Mouse (Mus musculus): ENCODE data around the gene Dpp4.
A peak's percentile ranks its signal among the peaks of the same experiment; 100 is the strongest.

- no peak for TF ChIP-seq CTCF (IDR thresholded peaks at IDR 0.05; ENCODE audit: low read depth)
- peak; percentile 67; the same call in 1 of the 2 replicates for TF ChIP-seq EP300 (IDR thresholded peaks at IDR 0.05; ENCODE audit: low read depth)
Measured at GRCm38 (mm10) chr2:62390961-62391461, 21.0 kb downstream of the Dpp4 start.
